Mouse (Mus musculus) c-Kit-negative CD71-positive TER-119-positive erythroid progenitor cells, embryonic 14.5 days (primary cell): Measurements from ENCODE around the gene Ttc28.
"Not testable (repeated sequence)": the region's sequence is repeated elsewhere in the genome, so short reads cannot be mapped to it uniquely, and the experiment has no call there.

Experiments used
- DNase-seq: peaks from one replicate; pipeline ENCODE4 v3.0.0-alpha.2; 2013; ENCODE audit warnings: low read depth, low spot score

The Ttc28 gene

GRCm38 (mm10) chr5:110879584-110880374 is at the start of gene Ttc28:
Ttc28 (plus strand) TSS chr5:110879803.
- DNase-seq, result peak; percentile 55

- DNase-seq, result no peak
Observed at GRCm38 (mm10) chr5:110831036-110831720, 48.4 kb upstream of the Ttc28 start.

GRCm38 (mm10) chr5:110835959-110836358 is 43.6 kb upstream of the Ttc28 start:
- DNase-seq, result peak; percentile 80

GRCm38 (mm10) chr5:110838016-110838415 is 41.6 kb upstream of the Ttc28 start:
- DNase-seq, result not testable (repeated sequence)

DNA sequence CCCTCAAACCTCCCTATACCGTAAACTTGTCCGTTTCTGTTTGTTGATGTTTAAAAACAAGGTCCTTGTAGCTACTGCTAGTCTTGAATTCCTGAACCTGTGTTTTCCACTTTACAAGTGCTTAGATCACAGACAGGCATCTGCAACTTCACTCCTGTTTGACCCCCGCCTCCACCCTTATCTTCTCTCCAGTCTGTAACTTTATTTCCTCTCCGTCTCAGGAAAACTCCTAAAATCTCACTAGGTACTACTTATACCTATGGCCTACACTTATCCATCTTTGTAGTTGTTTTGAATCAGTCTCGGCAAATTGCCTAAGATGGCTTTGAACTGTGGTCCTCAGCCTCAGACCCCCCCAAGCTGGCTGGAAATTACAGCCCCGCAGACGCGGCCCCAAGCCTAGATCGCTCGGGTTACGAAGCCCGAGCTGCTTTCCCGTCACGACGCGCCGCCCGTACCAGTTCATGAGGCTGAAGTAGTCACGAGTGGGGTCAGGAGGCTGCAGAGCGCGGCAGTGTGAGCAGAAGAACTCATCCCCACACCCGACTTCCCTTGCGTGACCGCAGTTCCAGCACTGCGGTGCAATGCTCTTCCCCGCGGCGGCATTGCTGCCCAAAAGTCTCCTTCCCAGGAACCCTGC is 40.4 kb upstream of the Ttc28 start:
- DNase-seq, result no peak

GRCm38 (mm10) chr5:110839678-110840365 is 39.8 kb upstream of the Ttc28 start, which contains the start of the genes Hscb and Chek2:
Hscb (minus strand) TSS chr5:110839777.
Chek2 (plus strand) TSS chr5:110839979.
- DNase-seq, result peak; percentile 98

DNA sequence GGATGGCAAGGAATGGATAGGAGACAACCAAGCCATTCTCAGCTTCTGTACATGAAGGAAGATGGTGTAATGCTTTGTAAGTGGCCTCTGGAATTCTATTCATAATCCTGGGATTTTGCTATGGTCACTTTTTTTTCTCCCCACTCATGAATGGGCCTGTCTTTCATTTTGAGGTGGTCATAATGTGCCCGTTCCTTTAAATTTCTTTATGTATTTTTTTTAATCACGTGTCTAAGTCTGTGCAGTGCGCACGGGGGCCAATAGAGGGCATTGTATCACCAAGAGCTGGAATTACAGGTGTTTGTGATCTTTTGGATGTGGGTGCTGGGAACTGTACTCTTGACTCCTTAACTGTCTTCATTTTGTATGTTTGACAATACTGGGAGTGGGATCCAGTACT is 39.1 kb upstream of the Ttc28 start:
- DNase-seq, result no peak

DNA sequence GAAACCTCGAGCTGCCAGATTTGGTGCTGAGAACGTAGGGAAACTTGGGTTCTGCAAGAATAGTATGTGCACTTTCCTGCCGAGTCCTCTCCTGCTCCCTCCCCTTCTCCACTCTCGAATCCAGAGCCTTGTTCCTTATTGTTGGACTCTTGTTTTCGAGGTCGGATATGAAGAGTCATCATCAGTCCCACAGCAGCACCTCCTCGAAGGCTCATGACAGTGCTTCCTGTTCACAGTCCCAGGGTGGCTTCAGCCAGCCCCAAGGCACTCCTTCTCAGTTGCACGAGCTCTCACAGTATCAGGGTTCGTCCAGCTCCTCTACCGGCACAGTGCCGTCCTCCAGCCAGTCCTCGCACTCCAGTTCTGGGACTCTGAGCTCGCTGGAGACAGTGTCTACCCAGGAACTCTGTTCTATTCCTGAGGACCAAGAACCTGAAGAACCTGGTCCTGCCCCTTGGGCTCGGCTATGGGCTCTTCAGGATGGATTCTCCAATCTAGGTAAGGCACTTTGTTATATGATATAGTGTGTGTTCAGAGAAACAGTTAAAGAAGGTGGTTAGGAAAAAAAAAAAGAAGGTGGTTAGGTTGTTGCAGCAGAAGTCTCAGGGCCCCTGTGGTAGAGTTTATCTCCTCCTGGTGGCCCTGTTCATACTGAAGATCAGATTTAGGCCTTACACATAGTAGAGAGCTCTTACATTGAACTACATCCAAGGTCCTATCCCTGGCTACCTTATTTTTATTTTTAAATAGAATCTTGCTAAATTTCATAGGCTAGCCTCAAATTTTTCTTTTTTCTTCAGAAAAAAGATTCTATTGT is 38.3 kb upstream of the Ttc28 start:
- DNase-seq, result no peak

DNA sequence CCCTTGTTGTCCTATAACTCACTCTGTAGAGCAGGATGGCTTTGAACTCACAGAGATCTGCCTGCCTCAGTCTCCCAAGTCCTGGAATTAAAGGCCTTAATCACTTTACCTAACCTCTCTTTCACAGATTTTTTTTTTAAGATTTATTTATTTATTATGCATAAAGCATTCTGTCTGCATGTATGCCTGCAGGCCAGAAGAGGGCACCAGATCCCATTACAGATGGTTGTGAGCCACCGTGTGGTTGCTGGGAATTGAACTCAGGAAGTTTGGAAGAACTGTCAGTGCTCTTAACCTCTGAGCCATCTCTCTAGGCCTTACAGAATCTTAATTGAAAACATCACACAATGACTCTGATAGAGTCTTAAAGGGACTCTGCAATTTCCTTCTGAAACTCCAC is 26.6 kb upstream of the Ttc28 start:
- no peak for DNase-seq

DNA sequence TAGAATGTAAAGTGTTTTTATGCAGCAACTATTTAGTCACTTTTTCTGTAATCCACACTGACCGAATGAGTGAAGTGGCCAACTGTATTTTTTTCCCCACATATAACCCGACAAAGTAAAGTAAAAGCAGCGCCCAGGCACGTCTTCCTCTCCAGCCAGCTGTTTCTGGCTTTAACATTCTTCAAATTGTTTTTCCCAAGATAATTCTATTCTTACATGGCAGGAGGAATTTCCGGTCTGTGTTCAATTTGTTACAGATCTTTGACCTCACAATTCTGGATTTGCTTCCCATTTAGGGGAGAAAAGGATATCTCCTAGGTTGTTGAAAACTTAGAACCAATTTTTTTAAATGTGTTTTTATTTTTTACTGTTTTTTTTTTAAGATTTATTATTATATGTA is 22.5 kb upstream of the Ttc28 start:
- DNase-seq, result no peak

GRCm38 (mm10) chr5:110859013-110859650 is 20.5 kb upstream of the Ttc28 start:
- no peak for DNase-seq

DNA sequence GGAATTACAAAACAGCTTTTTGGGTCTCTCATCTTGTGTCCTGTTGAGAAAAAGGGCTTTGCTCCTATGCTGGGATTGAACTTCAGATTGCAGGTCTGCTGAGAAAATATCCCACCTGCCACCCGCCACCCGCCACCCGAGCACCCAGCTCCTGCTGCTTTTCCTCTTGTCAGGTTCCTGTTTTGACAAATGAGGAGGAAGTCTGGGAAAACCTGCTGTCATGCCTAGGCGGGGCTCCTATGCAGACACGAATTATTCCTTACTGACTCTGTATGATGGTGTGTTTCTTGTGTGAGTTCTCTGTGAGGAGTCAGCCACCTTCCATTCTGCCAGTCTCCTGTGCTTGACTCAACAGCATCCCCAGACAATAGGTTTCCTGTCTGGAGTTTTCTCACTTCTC is 19.2 kb upstream of the Ttc28 start:
- DNase-seq, result no peak

DNA sequence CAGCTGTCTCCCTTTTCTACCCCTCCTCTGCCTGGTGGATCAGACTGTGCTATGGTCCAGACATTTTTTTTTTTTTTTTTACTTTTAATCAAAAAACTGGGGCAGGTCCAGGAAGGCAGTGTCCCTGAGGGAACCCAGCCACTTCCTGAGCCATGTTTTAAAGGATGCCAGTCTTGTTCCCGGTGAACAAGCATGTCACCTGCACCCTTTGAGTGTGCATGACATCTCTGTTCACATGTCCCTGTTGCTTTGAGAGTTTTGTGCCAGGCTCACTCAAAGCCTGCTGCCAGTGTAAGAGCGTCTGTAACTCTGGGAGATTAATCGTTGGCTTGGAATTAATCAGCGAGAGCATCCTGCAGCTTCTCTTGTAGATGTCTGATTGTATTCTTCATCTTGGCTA is 11.1 kb upstream of the Ttc28 start:
- no peak for DNase-seq

GRCm38 (mm10) chr5:110869242-110869669 is 10.3 kb upstream of the Ttc28 start:
- no peak for DNase-seq

DNA sequence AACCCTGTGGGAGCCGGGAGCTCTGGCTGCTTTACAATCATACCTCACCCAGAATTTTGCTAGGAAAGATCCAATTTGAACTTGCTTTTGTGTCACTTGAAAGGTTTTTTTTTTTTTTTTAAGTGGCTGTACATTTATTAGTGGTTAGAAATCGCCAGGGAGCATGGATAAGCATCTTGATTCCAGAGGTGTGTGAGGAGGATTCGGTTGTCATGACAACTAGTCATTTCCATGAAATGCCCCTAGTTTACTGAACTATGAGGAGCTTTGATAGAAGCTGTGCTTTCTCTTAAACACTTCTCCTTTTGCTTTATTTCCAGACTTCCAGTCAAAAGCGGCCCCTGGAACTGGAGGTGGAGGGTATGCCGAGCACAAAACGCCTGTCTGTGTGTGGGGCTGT is 6.4 kb upstream of the Ttc28 start:
- no peak for DNase-seq

GRCm38 (mm10) chr5:110874711-110875110 is 4.9 kb upstream of the Ttc28 start:
- no peak for DNase-seq

DNA sequence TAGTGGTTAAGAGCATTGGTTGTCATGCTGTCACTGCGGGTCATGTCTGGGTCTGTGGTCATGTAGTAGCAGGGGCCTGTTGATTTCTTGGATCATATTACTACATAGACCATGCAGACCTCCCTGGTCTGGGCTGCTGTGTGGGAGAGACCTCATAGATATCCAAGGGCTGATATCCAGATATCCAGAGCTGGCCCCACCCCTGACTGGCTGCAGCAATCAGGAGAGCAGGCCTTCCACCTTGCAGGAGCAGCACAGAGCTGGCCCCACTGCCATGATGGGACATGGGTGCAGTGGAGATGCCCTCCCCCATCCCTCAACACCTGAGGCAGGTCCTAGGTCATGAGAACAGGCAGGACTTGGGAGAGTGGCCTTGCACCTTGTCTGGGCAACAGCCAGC is 4.3 kb upstream of the Ttc28 start:
- no peak for DNase-seq

- no peak for DNase-seq
Observed at GRCm38 (mm10) chr5:110877666-110878505, 1.7 kb upstream of the Ttc28 start.

DNA sequence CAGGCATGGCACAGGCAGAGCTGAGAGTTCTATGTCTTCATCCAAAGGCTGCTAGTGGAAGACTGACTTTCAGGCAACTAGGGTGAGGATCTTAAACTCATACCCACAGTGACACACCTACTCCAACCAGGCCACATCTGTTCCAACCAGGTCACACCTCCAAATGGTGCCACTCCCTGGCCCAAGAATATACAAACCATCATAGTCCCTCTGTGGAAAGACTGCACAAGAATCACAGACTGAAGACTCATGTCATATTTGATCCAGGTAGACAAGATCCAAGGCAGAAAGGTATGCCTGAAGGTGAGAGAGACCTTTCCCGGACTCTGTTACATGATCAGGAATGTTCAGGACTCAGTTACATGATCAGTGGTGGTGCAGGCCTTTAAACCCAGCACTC is 1.1 kb upstream of the Ttc28 start:
- DNase-seq, result not testable (repeated sequence)

DNA sequence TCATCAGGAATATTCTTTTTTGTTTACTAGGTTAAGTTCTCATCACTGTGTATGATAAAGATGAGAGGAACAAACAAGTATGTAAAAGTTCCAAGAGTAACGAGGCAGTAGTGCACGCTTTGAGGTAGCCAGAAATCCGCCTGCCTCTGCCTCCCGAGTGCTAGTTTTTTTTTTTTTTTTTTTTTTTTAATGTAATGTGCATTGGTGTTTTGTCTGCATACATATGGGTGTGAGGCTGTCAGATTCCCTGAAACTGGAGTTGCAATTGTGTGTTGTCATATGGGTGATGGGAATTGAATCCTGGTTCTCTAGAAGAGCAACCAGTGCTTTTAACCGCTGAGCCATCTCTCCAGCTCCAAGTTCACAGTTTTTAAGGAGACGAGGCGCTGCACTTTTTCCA is 561 bp upstream of the Ttc28 start:
- no peak for DNase-seq
